Mouse (Mus musculus): ENCODE measurements around the gene Tex2.
"Not testable (repeated sequence)": the region's sequence is repeated elsewhere in the genome, so short reads cannot be mapped to it uniquely, and the experiment has no call there.

Tex2 gene

GRCm38 (mm10) chr11:106612961-106613637, at the start of gene Tex2:
Gene Tex2 (minus strand): TSS chr11:106613423.
- peak; percentile 98 for DNase-seq

- DNase-seq = no peak
Measured at GRCm38 (mm10) chr11:106662634-106663407, 49.6 kb upstream of the Tex2 start.

DNA sequence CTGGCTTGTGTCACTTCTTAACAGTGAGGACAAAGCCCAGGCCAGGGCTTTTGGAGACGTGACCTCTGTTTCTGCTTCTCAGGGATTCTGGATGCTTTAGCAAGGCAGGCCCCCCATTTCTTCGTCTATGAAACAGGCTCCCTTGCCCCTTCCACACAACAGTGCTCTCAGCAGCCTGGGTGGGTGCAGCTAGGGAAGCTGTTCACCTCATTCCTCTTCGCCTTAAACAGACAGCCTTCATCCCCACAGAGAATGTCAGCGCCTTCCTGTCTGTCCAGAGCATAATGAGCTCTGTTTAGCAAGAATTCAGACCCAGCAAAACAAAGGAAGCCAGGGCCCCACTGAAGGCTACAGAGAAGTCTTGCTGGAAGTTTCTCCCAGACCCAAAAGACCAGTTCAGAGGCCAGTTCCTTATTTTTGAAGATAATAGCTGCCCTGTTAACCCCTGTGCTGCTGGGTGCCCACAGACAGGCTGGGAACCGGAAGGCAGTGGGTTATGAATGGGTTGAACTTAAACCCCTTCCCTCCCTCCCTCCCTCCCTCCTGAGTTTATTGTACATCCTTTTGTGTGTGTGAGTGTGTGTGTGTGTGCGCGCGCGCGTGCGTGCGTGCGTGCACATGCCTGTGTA, 47.3 kb upstream of the Tex2 start:
- no peak for DNase-seq

GRCm38 (mm10) chr11:106659598-106660295, 46.5 kb upstream of the Tex2 start:
- DNase-seq = no peak

- DNase-seq = peak; percentile 90
Measured at GRCm38 (mm10) chr11:106658051-106658880, 45.0 kb upstream of the Tex2 start.

DNA sequence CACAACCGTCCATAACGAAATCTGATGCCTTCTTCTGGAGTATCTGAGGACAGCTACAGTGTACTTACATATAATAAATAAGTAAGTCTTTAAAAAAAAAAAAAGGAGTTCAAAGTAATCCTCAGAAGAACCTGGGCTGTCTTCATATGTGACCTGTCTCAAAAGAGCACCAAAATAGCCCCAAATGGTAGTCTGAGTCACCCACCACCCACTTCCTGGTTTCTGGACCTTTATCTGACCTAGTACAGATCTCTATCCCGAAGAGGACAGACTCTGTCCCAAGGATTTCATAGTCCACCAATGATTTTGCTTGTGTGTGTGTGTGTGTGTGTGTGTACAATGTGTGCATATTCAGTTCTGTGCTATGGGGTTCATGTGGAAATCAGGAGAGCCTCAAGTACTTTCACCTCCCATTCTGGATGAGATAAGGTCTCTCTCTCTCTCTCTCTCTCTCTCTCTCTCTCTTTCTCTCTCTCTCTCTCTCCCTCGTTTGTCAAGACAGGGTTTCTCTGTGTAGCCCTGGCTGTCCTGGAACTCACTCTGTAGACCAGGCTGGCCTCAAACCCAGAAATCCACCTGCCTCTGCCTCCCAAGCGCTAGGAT, 43.8 kb upstream of the Tex2 start:
- not testable (repeated sequence) for DNase-seq

- DNase-seq = peak; percentile 62
Measured at GRCm38 (mm10) chr11:106648347-106648746, 35.1 kb upstream of the Tex2 start.

DNA sequence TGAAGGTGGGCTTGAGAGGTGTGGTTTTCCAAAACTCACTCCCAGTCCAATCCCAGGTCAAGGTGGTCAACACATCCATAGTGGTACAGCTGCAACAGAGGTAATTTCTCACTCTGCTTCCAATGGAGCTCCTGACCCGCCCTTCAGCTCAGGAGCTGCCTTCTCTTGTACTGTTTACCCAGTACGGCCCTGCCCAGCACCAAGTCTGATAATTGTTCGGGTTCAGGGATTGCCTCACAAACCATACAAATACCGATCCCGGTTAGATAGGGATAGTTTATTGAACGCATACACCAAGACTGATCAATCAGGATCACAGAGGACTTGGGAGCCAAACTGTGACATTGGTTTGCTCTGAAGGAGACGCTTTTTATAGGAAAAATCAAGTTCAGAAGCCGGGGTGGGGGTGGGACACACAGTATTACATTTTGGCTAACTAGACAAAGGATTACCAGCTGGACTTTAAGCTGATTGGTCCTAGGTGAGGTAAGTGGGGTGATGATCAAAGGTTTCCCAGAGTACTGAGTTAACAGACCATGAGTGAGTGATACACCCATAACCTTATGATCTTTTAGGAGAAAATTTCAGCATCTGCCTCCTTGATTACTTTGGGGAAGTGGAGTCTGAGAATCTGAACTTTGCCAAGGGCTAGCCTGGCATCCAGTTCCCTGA, 29.9 kb upstream of the Tex2 start:
- DNase-seq = no peak

GRCm38 (mm10) chr11:106641580-106641979, 28.4 kb upstream of the Tex2 start:
- DNase-seq = no peak

GRCm38 (mm10) chr11:106640059-106640458, 26.8 kb upstream of the Tex2 start:
- DNase-seq = no peak

DNA sequence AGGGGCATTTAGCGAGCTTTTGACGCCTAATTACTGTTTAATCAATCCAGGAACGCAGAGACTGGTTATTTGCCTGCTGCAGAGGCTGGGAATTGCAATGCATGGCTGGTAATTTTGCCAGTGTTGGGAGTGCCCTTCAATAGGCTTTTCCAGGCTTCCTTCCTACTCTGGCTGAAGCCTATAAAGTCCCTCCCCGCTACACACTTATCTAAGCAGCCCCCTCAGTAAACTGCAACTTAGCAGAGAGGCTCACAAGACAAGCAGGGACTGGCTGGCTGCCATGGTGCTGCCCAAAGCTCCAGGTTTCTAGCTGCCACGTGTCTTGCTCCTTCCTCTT, 26.1 kb upstream of the Tex2 start:
- no peak for DNase-seq

GRCm38 (mm10) chr11:106638551-106639355, 25.5 kb upstream of the Tex2 start:
- DNase-seq = no peak

- DNase-seq = no peak
Measured at GRCm38 (mm10) chr11:106637754-106638153, 24.5 kb upstream of the Tex2 start.

DNA sequence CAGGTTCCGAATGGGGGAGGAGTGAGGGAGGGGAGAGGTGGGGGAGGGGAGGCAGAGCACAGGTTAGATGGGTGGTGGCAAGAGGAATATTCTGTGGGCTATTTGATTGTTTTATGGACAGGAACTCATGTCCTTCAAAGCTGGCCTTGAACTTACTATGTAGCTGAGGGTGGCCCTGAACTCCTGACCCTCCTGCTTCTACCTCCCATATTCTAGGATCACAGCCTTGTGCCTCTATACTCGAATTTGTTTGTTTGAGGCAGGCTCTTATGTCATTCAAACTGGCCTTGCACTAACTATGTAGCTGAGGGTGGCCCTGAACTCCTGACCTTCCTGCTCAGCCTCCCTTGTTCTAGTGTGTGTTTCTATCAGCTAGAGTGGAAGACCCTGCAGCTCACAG, 22.7 kb upstream of the Tex2 start:
- no peak for DNase-seq

DNA sequence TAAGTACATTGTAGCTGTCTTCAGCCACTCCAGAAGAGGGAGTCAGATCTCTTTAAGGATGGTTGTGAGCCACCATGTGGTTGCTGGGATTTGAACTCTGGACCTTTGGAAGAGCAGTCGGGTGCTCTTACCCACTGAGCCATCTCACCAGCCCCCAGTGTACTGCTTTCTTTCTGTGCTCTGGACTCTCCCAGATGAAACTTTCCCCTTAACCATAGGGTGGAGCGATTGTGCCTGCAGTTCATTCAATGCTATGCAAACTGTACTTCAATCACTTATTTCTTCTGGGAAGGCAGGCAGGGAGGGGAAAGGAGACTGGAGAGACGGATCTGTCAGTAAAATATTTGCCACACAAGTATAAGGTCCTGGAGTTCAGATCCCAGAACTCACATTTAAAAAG, 21.0 kb upstream of the Tex2 start:
- not testable (repeated sequence) for DNase-seq

DNA sequence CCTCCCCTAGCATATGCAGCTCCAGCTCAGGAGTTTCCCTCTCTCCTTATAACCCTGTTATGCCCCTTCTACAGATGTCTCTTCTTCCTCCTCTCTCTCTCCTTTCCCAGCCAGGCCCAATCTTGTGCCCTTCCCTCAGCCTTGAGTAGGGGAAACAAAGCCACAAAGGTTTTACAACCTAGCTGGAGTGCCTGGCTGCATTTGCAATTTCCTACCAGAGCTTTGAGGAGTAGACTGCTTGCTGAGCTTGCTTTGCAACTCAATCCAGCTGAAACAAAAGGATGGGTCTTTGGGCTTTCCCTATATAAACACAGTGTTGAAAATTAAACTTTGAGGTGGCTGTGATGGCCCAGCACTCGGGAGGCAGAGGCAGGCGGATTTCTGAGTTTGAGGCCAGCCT, 20.2 kb upstream of the Tex2 start:
- DNase-seq = no peak

GRCm38 (mm10) chr11:106627692-106628091, 14.5 kb upstream of the Tex2 start:
- DNase-seq = peak; percentile 35

- DNase-seq = no peak
Measured at GRCm38 (mm10) chr11:106625577-106625976, 12.4 kb upstream of the Tex2 start.

DNA sequence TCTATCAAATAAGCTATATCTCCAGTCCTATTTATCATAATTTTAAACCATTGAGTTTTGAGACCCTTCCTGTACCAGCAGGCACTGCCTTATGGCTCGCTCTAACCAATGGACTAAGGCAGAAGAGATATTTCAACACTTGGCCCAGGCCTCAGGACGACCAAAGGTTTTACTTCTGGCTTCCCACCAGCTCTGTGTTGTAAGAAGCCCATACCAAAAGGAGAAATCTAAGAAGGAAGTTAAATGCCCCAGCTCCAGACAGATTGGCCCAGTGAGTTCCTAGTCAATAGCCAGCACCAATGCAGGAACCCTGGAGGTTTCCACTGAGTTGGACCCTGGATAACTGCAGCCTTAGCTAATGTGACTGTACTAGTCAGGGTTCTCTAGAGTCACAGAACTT, 10.4 kb upstream of the Tex2 start:
- DNase-seq = no peak

GRCm38 (mm10) chr11:106622056-106622455, 8.8 kb upstream of the Tex2 start:
- DNase-seq = no peak

GRCm38 (mm10) chr11:106618768-106619167, 5.5 kb upstream of the Tex2 start:
- DNase-seq = not testable (repeated sequence)

Data from cerebellum, adult 11-12 months (tissue).